Mouse (Mus musculus) kidney, adult 8-10 months (tissue): ENCODE measurements at regions not wholly inside any gene's neighbourhood (a gene's known extent, or its start where the extent isn't known, plus 50 kb on each side); places are given as distances from the start of the nearest gene placed in this dataset.

Experiments used
- DNase-seq, 2 experiments: peaks; one replicate each; pipeline ENCODE4 v3.0.0; 2022

- no peak for DNase-seq
Observed at GRCm38 (mm10) chr14:88092967-88093366, 378.2 kb downstream of the Pcdh20 start.

DNA sequence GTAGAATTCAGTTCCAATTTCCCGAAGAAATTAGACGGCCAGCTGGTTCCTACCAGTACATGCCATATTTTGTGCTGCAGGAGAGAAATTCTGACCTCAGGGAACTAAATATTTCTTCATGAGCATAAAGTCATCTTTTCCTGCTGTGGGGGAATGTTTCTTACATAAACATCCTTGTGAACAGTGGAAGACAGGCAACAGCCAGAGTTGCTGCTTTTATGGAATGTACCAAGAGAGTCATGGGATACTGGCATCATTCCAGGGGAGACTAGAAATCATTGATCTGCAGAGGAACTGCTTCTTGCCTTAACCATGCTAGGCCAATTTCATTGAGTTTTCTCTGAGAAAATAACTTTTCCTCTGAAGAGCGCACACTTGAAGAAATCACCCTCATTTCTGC, 386.3 kb downstream of the Pcdh20 start:
- peak; percentile 1 to 5 for DNase-seq

- no peak for DNase-seq
Observed at GRCm38 (mm10) chr14:88072880-88073468, 398.2 kb downstream of the Pcdh20 start.

GRCm38 (mm10) chr14:88047586-88047985, 423.6 kb downstream of the Pcdh20 start:
- peak; percentile 30 to 31 for DNase-seq

- no peak for DNase-seq
Observed at GRCm38 (mm10) chr14:88013882-88014281, 457.3 kb downstream of the Pcdh20 start.

- DNase-seq = no peak
Observed at GRCm38 (mm10) chr14:88013186-88013585, 458.0 kb downstream of the Pcdh20 start.

DNA sequence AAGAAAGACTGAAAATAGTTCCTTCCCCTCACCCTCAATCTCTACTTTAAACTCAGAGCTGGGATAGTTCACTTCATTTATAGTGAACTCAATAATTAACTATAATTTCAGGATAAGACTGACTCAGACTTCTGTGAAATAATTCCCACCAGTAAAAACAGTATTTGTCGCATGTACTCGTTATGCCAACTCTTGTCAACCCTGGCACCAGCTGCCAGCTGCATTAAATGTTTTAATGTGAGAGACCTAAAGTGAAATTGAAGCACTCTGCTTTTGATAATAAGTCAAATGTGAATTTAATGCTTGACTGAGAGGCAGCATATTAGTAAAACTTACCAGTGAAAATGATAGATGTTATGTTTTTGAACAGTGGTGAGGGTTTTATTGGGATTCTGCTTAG, 474.6 kb downstream of the Pcdh20 start:
- DNase-seq = no peak
